In genomic region chr13:8995990-8996786, GRCm38 (mm10) we compare ENCODE assay signal across 8 mouse cellular contexts. TPM values are rescaled to one million over a fixed set of nuclear protein-coding genes. Genes with fewer than 3 reads are reported as not detected.
DNase-seq lines count a peak whose midpoint lies in the region; ATAC-seq and TF ChIP-seq lines count a peak whose summit lies in the region.

Gene Gtpbp4 (minus strand): TSS chr13:8996083.

- ATAC-seq in common myeloid progenitor, adult 5-6 weeks (replicated peaks; ENCODE audit: low read depth, poor library complexity, severe bottlenecking): peak; percentile 90
- peak; percentile 99 for ATAC-seq in hindbrain, postnatal 0 days
- ATAC-seq in megakaryocyte, adult 5-6 weeks (ENCODE audit: poor library complexity, severe bottlenecking): peak; percentile 93

- no peaks in the 10 kb centered on the region for H3K9me3 ChIP-seq in hindbrain, postnatal 0 days (ENCODE audit: low read length)

- peak; percentile 99 for DNase-seq in ZHBTc4 (ENCODE audit: low read depth, low spot score)
- DNase-seq in gastrocnemius, adult 2 months: peak; percentile 98
- peak; percentile 99 for DNase-seq in hindbrain, postnatal 0 days (ENCODE audit: low spot score)
- peak; percentile 96 to 98 for DNase-seq in left cerebral cortex, adult 2 months (ENCODE audit: extremely low spot score in 1 of 2, low spot score in 2 of 2)
- DNase-seq in right cerebral cortex, adult 2 months (ENCODE audit: low spot score in 2 of 2): peak; percentile 97 to 98
- peak; percentile 96 for DNase-seq in urinary bladder, postnatal 14 days (ENCODE audit: low spot score)

- intact Hi-C loops in gastrocnemius, adult 2 months (cut with DNase I): loop anchor here (1.0 to 10.0 kb wide), 4 partner anchors 97 to 169 kb away; partner anchors contain the start of genes Idi1, Larp4b and Wdr37
- intact Hi-C loops in left cerebral cortex, adult 2 months (cut with DNase I): loop anchor here (1.0 to 10.0 kb wide), 4 partner anchors 71 to 769 kb away; partner anchors contain the start of genes Idi1, Larp4b and Zmynd11

- peaks cover 2% of the 10 kb centered on the region; the same call in 1 of the 2 replicates for H3K36me3 ChIP-seq in hindbrain, postnatal 0 days (ENCODE audit: insufficient read depth, low read length)

- WGBS in hindbrain, postnatal 0 days: under 1% methylated on average over 51 of the region's 51 CpGs

- peak; percentile 84 for TF ChIP-seq CTCF in gastrocnemius, adult 2 months (IDR thresholded peaks at IDR 0.05)
- TF ChIP-seq CTCF in hindbrain, postnatal 0 days (IDR thresholded peaks at IDR 0.05; ENCODE audit: low read depth): peak; percentile 84
- peak; percentile 82 for TF ChIP-seq CTCF in left cerebral cortex, adult 2 months (IDR thresholded peaks at IDR 0.05)

- H3K4me2 ChIP-seq in hindbrain, postnatal 0 days (ENCODE audit: low read depth, low read length): peak within 1 kb of the TSS; percentile 94

- H3K4me1 ChIP-seq in hindbrain, postnatal 0 days (ENCODE audit: insufficient read depth, low read length): peaks cover 11% of the 10 kb centered on the region

- H3K9ac ChIP-seq in hindbrain, postnatal 0 days (replicated peaks; ENCODE audit: low read length): peak within 1 kb of the TSS; percentile 88

- peak within 1 kb of the TSS; percentile 88 for H3K4me3 ChIP-seq in gastrocnemius, adult 2 months
- H3K4me3 ChIP-seq in hindbrain, postnatal 0 days (ENCODE audit: low read length): peak within 1 kb of the TSS; percentile 97
- peak within 1 kb of the TSS; percentile 100 for H3K4me3 ChIP-seq in left cerebral cortex, adult 2 months

- no peaks in the 10 kb centered on the region for H3K27me3 ChIP-seq in hindbrain, postnatal 0 days (ENCODE audit: insufficient read depth, low read length)

- H3K27ac ChIP-seq in gastrocnemius, adult 2 months: peak within 1 kb of the TSS; percentile 97
- H3K27ac ChIP-seq in hindbrain, postnatal 0 days: peak within 1 kb of the TSS; percentile 86
- H3K27ac ChIP-seq in left cerebral cortex, adult 2 months: peak within 1 kb of the TSS; percentile 94

RNA-seq across cellular contexts. Expression of gene Gtpbp4, which starts in this region (rescaled TPM):
- 164 and 207 TPM in 2 replicates for total RNA-seq in common myeloid progenitor, adult 5-6 weeks (2017)
- total RNA-seq in gastrocnemius, adult 2 months (2021): 10 to 100 TPM; 39.4 to 43.7 TPM
- total RNA-seq in hindbrain, postnatal 0 days (2014; rRNA removed): 11.9 and 19.6 TPM in 2 replicates
- 53.0 and 57.8 TPM in 2 replicates for polyA plus RNA-seq in hindbrain, postnatal 0 days (2015; fragmentation: Nextera tagmentation; extraction: Ambion mirVana)
- 10 to 100 TPM; 41.2 to 44.1 TPM for total RNA-seq in left cerebral cortex, adult 2 months (2021)
- total RNA-seq in megakaryocyte, adult 5-6 weeks (2015): 34.7 and 35.2 TPM in 2 replicates
- 45.2 and 50.9 TPM in 2 replicates for total RNA-seq in megakaryocyte, adult 5-6 weeks (2017)

Comparison
In these comparisons a context has a peak if more than half of its experiments do, and no peak if none do; other contexts are left out.
1. Peak in every context shown above with its lines: DNase-seq, ATAC-seq, H3K4me3 ChIP-seq and H3K27ac ChIP-seq.